Mouse (Mus musculus) megakaryocyte, embryonic 14.5 days (primary cell): ENCODE measurements around the gene Gm10135.

Experiments
- FLI1 ChIP-seq: IDR thresholded peaks from 2 replicates; pipeline ENCODE4 v1.6.1; 2012; ENCODE audit warnings: low read length, inconsistent platforms, mixed read lengths
- GATA1 ChIP-seq: IDR thresholded peaks from 3 replicates; pipeline ENCODE4 v1.6.1; 2012; ENCODE audit warnings: mixed read lengths, low read length, inconsistent platforms, borderline replicate concordance

GRCm38 (mm10) chr5:72989756-72990155, 15.3 kb upstream of the Gm10135 start:
- TF ChIP-seq GATA1: no peak
- TF ChIP-seq FLI1: no peak
